Mouse (Mus musculus): ENCODE data around the gene Wdr18.

GRCm38 (mm10) chr10:79912412-79912811 lies 47.5 kb upstream of the Wdr18 start:
- no peak for TF ChIP-seq CTCF (IDR thresholded peaks at IDR 0.05; ENCODE audit: low read depth)
- TF ChIP-seq EP300 (optimal IDR thresholded peaks at IDR 0.05) = no peak

All from stomach, postnatal 0 days (tissue).